Mouse (Mus musculus) cerebellum, adult 2 months (tissue): ENCODE data around the gene Mapk6.

Source experiments
- CTCF ChIP-seq: fragments of 200-500 bp; IDR thresholded peaks from 2 replicates; pipeline ENCODE4 v1.5.1; 2011; ENCODE audit warnings: low read depth, mild to moderate bottlenecking, control low read depth, low read length, moderate library complexity, borderline replicate concordance; ENCODE audit not compliant: insufficient read depth
- POLR2A ChIP-seq: fragments of 200-500 bp; IDR thresholded peaks from 2 replicates; pipeline ENCODE4 v1.6.1; 2011; ENCODE audit warnings: low read length, control low read depth, borderline replicate concordance; ENCODE audit not compliant: insufficient read depth

GRCm38 (mm10) chr9:75429040-75429439 is 19.2 kb upstream of the Mapk6 start:
- TF ChIP-seq CTCF: no peak
- TF ChIP-seq POLR2A: no peak
